Mouse (Mus musculus) hindbrain, embryonic 13.5 days (tissue): ENCODE measurements around the gene Dock1. TPM values are rescaled to one million over a fixed set of nuclear protein-coding genes. Genes with fewer than 3 reads are reported as not detected.
A peak's percentile ranks its signal among the peaks of the same experiment; 100 is the strongest.

ENCODE experiments used
- ATAC-seq: fragments of 200-750 bp; cut with Nextera tagmentation; 2 replicates; pipeline ENCODE4 v1.8.0; 2017; ENCODE audit warnings: moderate TSS enrichment; ENCODE audit not compliant: low FRiP score
- H3K27ac ChIP-seq: fragments of 300-500 bp; sonication (generic); 2 replicates; pipeline ENCODE4 v1.5.1; 2015; ENCODE audit warnings: inconsistent platforms, mild to moderate bottlenecking, moderate library complexity
- H3K27me3 ChIP-seq: fragments of 300-500 bp; sonication (generic); 2 replicates; pipeline ENCODE4 v1.6.1; 2015; ENCODE audit warnings: mild to moderate bottlenecking, inconsistent platforms
- H3K36me3 ChIP-seq: fragments of 300-500 bp; sonication (generic); 2 replicates; pipeline ENCODE4 v1.6.1; 2015; ENCODE audit warnings: mild to moderate bottlenecking, inconsistent platforms
- H3K4me1 ChIP-seq: fragments of 300-500 bp; sonication (generic); replicated peaks from 2 replicates; pipeline ENCODE4 v1.6.1; 2015; ENCODE audit warnings: inconsistent platforms
- H3K4me2 ChIP-seq: fragments of 300-500 bp; sonication (generic); 2 replicates; pipeline ENCODE4 v1.6.1; 2015; ENCODE audit warnings: inconsistent platforms, mild to moderate bottlenecking, moderate library complexity
- H3K4me3 ChIP-seq: fragments of 300-500 bp; sonication (generic); 2 replicates; pipeline ENCODE4 v1.5.1; 2015; ENCODE audit warnings: mild to moderate bottlenecking, inconsistent platforms
- H3K9ac ChIP-seq: fragments of 300-500 bp; sonication (generic); 2 replicates; pipeline ENCODE4 v1.6.1; 2015; ENCODE audit warnings: mild to moderate bottlenecking, inconsistent platforms
- H3K9me3 ChIP-seq: fragments of 300-500 bp; sonication (generic); 2 replicates; pipeline ENCODE4 v1.6.1; 2016; ENCODE audit warnings: inconsistent platforms
- WGBS: fragments of 180-500 bp; shearing (Covaris S2); methylation state at CpG from one replicate; pipeline ENCODE4 v1.1.7; 2015; 5-methylcytosine and 5-hydroxymethylcytosine counted together
- polyA plus RNA-seq: library from polyadenylated mRNA; unstranded; fragments of >200 nt; fragmentation: Nextera tagmentation; extraction: Ambion mirVana; gene quantifications from 2 replicates; pipeline ENCODE4 v1.2.1, GENCODE M21; 2015

The Dock1 gene
- polyA plus RNA-seq, 1 experiment from 2014 or later, result 9.4 TPM

DNA sequence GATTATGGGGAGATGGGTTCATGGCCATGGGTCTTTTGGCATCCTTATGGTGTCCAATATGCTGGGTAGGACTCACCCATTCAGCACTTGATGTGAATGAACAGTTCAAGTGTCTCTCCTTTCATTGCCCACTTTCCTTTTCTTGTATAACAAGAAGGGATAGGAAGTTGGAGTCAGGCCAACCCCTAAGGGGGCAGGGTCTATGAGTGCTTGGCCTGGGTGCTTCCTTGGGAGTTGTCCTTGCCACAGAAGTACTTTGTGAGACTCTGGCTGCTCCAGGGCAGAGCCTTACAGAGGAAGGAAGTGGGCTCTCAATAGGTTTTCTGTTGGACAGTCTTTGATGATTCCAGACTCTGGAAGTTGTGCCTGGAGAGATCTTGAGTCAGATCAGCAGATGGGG, 58.9 kb downstream of the Dock1 start:
- Histone ChIP-seq H3K27ac (no peak overlapping the region), H3K4me2 (no peak overlapping the region), H3K9ac (no peak overlapping the region), H3K4me3 (no peak overlapping the region), H3K4me1 (peaks cover 20% of the 10 kb centered on the region), H3K9me3 (no peaks in the 10 kb centered on the region), H3K27me3 (no peaks in the 10 kb centered on the region), H3K36me3 (no peaks in the 10 kb centered on the region)
- no peak for ATAC-seq

DNA sequence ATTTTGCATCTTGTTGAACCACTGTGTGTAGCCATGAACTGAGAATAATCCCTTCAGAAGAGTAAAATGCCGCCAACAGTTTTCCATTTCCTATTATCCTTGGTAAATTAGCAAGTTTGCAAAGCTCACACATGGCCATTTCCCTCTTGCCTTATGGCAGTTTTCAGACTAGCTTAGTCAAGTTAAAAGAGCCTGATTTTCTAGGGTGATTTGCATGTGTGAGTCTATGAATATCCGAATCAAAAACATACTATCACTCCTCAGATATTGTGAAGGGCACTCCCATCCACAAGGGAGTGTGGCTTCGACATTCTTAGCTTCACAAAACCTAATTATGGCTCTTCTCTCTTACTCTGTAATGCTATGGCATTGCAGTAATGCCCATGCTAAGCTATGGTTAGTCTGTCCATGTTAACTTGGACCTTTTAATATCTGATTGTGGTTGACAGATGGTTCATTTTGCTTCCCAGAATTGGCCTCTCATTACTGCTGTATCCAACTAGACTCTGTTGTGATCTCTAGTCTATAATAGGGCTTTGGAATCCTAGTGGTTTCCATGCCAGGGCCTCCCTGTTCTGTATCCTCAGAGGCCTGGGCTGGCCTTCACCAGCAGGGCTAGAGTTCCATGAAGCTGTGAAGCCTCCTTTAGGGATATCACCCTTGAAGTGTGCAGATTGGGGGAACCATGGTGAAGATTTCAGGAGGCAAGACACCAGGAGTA, 60.1 kb downstream of the Dock1 start:
- no peak for ATAC-seq
- no peak overlapping the region for H3K4me2 ChIP-seq
- no peak overlapping the region for H3K9ac ChIP-seq
- no peaks in the 10 kb centered on the region for H3K9me3 ChIP-seq
- H3K36me3 ChIP-seq, result no peaks in the 10 kb centered on the region
- no peak overlapping the region for H3K4me3 ChIP-seq
- H3K4me1 ChIP-seq, result peaks cover 11% of the 10 kb centered on the region
- 90% methylated on average over 3 of the region's 3 CpGs for WGBS
- H3K27me3 ChIP-seq, result no peaks in the 10 kb centered on the region
- H3K27ac ChIP-seq, result no peak overlapping the region

DNA sequence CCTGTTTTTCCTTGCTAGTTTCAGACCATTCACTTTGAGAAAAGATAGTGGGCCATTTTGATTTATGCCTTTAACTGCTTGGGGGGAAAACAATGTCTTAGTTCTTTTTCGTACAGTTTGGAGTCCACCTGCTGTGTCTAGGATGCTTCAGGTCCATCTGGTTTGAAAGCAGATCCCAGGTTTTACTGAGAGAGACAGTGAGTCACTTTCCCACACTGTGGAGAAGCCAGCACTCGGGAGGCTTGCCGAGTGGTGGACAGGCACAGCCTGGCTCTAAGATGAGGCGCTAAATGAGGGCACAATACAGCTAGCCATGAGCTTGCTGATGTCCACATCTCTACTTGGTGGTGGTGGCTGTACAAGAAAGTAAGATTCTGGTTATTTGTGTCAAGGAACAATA, 76.6 kb downstream of the Dock1 start:
- no peaks in the 10 kb centered on the region for H3K4me1 ChIP-seq
- no peak overlapping the region for H3K4me3 ChIP-seq
- H3K27me3 ChIP-seq, result no peaks in the 10 kb centered on the region
- no peak overlapping the region for H3K27ac ChIP-seq
- no peaks in the 10 kb centered on the region for H3K9me3 ChIP-seq
- 97% methylated on average over 4 of the region's 4 CpGs for WGBS
- peaks cover 10% of the 10 kb centered on the region for H3K36me3 ChIP-seq
- H3K4me2 ChIP-seq, result no peak overlapping the region
- no peak for ATAC-seq
- no peak overlapping the region for H3K9ac ChIP-seq

DNA sequence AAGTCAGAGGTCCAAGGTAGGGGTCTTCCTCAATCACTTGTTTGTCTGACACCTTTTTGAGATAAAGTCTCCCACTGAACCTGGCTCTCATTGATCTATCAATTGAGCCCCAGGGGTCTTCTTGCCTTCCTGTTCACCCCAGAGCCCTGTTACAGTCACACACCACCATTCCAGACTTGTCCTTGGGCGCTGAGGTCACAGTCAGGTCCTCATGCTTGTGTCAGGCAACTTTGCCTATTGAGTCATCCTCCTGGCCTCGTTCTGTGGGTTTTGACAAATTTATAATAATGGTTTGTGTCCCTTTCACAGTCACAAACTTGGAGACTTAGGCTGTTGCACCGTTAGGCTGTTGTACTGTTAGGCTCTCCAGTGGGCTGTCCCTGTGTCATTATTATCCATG, 77.9 kb downstream of the Dock1 start:
- peaks cover 10% of the 10 kb centered on the region for H3K36me3 ChIP-seq
- peaks cover 4% of the 10 kb centered on the region; the same call in 1 of the 2 replicates for H3K4me1 ChIP-seq
- no peak overlapping the region for H3K4me3 ChIP-seq
- H3K9me3 ChIP-seq, result no peaks in the 10 kb centered on the region
- no peak overlapping the region for H3K4me2 ChIP-seq
- no peak overlapping the region for H3K9ac ChIP-seq
- no peak for ATAC-seq
- 95% methylated on average over 3 of the region's 3 CpGs for WGBS
- no peaks in the 10 kb centered on the region for H3K27me3 ChIP-seq
- H3K27ac ChIP-seq, result no peak overlapping the region

DNA sequence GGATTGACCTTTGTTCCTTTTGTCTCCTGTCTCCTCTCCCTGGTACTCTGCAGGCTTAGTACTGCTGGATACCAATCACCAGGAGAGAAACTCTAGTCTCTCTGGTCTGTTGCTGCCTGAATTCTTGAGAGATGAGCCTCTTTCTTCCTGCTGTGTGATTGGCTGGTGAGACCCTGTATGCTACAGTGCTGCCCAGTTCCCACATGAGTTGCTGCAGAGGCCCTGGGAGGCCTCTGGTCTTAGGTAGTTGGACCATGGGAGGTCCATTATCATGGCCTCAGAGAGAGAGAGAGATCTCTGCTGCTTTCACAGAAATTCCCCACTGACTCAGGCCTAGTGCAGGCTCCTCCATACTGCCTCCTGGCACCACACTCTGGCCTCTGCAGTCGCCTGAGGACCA, 79.2 kb downstream of the Dock1 start:
- 96% methylated on average over 1 of the region's 1 CpGs for WGBS
- no peak overlapping the region for H3K4me2 ChIP-seq

DNA sequence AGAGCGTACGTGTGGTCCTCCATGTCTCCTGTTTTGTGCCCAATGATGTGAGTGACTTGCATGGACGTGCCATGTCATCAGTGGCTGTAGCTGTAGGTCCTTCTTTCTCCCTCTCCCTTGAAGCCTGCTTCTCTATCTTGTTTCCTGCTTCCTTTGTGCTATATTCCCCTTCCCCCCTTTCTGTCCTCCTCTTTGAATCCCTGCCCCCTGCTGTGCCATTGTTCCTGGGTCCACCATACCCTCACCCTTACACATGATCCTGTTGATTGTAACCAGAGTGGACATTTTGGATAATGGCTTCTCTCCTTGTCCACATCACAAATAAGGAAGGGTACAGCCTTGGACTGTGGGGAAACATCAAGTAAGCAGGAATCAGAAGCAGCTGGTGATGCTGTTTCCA, 81.0 kb downstream of the Dock1 start:
- no peak for ATAC-seq
- Histone ChIP-seq H3K9ac (no peak overlapping the region), H3K4me2 (no peak overlapping the region), H3K36me3 (peaks cover 13% of the 10 kb centered on the region), H3K4me3 (no peak overlapping the region), H3K4me1 (peaks cover 4% of the 10 kb centered on the region; the same call in 1 of the 2 replicates), H3K27ac (no peak overlapping the region), H3K9me3 (no peaks in the 10 kb centered on the region), H3K27me3 (no peaks in the 10 kb centered on the region)
- WGBS, result 82% methylated on average over 3 of the region's 3 CpGs

More for the DNA sequence above, 79.2 kb downstream of the Dock1 start:
- H3K9me3 ChIP-seq, result no peaks in the 10 kb centered on the region
- no peak overlapping the region for H3K9ac ChIP-seq
- no peaks in the 10 kb centered on the region for H3K27me3 ChIP-seq
- ATAC-seq, result no peak
- no peak overlapping the region for H3K27ac ChIP-seq
- peaks cover 10% of the 10 kb centered on the region for H3K36me3 ChIP-seq
- H3K4me1 ChIP-seq, result peaks cover 4% of the 10 kb centered on the region; the same call in 1 of the 2 replicates
- H3K4me3 ChIP-seq, result no peak overlapping the region

DNA sequence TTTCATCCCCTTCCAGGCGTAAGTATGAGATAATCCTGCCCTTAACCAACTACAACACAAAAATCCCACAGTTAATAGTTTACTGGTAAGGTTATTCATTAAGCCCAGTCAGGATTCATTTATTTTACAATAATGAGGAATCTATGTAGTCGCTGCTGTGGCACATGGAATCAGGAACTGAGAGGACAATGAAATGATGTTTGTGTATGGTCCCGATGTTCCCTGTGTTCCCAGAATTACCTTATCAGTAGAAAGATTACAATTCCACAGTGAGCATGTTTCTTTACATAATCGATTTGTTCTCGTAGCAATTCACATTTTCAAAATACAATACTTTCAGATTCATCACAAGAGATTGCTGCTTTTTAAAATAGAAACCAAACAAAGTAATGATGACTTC, 83.0 kb downstream of the Dock1 start:
- peaks cover 4% of the 10 kb centered on the region; the same call in 1 of the 2 replicates for H3K4me1 ChIP-seq

DNA sequence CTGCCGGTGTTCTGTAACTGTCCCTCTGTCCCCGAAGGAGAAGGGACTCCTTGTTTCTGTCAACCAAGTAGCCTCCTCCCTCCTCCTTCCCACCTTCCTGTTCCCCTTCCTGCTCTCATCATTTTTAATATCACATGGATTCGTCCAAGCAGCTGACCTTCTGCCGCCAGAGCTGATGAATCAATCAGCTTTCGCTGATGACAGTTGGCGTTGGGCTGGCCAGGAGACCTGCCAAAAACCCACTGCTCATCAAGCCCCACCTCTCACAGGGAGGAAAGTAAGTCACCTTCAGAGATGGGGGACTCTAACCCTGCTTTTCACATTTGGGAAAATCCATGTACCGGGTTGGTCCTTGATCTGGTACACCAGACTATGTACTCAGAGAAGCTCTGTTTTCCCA, 87.2 kb downstream of the Dock1 start:
- ATAC-seq, result no peak
- H3K4me2 ChIP-seq, result no peak overlapping the region
- H3K36me3 ChIP-seq, result 0 out of 2 replicates have a peak, but pooled peaks cover 3% of the 10 kb centered on the region
- peaks cover 4% of the 10 kb centered on the region; the same call in 1 of the 2 replicates for H3K4me1 ChIP-seq
- no peaks in the 10 kb centered on the region for H3K9me3 ChIP-seq
- no peak overlapping the region for H3K27ac ChIP-seq
- no peak overlapping the region for H3K4me3 ChIP-seq
- no peak overlapping the region for H3K9ac ChIP-seq
- WGBS, result 92% methylated on average over 7 of the region's 7 CpGs
- no peaks in the 10 kb centered on the region for H3K27me3 ChIP-seq

More for the DNA sequence above, 83.0 kb downstream of the Dock1 start:
- Histone ChIP-seq H3K27ac (no peak overlapping the region), H3K9me3 (no peaks in the 10 kb centered on the region), H3K9ac (no peak overlapping the region), H3K4me3 (no peak overlapping the region), H3K27me3 (no peaks in the 10 kb centered on the region), H3K4me2 (no peak overlapping the region), H3K36me3 (0 out of 2 replicates have a peak, but pooled peaks cover 3% of the 10 kb centered on the region)
- 49% methylated on average over 5 of the region's 5 CpGs for whole genome bisulfite sequencing
- ATAC-seq, result no peak

DNA sequence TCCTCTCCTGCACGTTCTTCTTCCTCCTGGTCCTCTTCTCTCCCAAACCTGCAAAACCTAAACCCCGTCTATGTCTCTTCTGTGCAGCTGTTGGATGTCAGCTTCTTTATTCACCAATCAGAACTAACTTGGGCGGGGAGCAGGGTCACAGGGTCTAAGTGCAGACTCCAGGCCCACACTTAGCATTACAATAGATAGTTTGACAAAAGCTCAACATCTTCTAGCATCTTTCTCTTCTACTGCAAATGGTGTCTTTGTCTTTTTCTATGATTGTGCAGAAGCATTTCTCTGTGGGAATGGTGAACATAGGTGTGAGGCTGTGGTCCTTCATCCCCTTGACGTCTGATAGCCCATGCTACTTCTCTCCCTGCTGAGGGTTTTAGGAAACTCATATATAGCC, 91.3 kb downstream of the Dock1 start:
- WGBS, result 33% methylated on average over 4 of the region's 4 CpGs
- no peaks in the 10 kb centered on the region; the same call in 1 of the 2 replicates for H3K36me3 ChIP-seq
- no peak overlapping the region for H3K9ac ChIP-seq
- H3K9me3 ChIP-seq, result no peaks in the 10 kb centered on the region
- no peak overlapping the region for H3K27ac ChIP-seq
- no peaks in the 10 kb centered on the region for H3K4me1 ChIP-seq
- H3K4me3 ChIP-seq, result no peak overlapping the region
- no peak for ATAC-seq
- no peaks in the 10 kb centered on the region for H3K27me3 ChIP-seq
- no peak overlapping the region for H3K4me2 ChIP-seq

DNA sequence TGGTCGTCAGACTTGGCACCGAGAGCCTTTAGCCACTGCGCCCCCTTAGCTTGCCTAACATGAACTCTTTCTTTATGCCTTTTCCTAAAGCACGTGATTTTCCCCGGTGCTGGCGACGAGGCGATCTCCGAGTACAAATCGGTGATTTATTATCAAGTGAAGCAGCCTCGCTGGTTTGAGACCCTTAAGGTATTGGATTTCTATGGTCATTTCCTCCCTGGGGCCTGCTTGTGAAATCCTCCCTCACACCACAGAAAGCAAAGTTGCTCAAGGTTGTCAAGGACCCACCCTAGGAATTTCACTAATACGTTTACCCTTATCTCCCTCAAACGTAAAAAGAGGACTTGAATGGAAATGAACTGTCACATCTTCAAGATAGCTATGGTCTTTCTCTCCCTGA, 94.7 kb downstream of the Dock1 start:
- no peak for ATAC-seq
- Histone ChIP-seq H3K9ac (no peak overlapping the region), H3K27ac (no peak overlapping the region), H3K4me2 (no peak overlapping the region), H3K4me3 (no peak overlapping the region), H3K9me3 (no peaks in the 10 kb centered on the region), H3K27me3 (no peaks in the 10 kb centered on the region), H3K36me3 (no peaks in the 10 kb centered on the region; the same call in 1 of the 2 replicates), H3K4me1 (no peaks in the 10 kb centered on the region)
- WGBS, result 81% methylated on average over 13 of the region's 13 CpGs

DNA sequence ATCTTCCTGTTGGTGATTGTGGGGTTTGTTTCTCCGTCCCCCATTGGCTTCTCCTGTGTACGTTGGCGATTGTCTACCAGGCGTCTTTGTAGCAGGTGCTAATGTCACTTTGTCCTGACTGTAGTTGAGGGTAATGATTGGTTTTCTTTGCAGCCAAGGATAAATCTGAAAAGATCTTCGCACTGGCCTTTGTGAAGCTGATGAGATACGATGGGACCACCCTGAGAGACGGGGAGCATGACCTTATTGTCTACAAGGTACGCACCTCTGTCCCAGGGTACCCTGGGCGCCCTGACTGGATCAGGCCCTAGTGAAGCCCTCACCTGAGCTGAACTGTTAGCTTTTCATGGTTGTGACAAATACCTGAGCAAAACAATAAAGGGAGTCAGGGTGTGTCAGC, 100.9 kb downstream of the Dock1 start:
- WGBS, result 93% methylated on average over 9 of the region's 9 CpGs
- Histone ChIP-seq H3K9ac (no peak overlapping the region), H3K27ac (no peak overlapping the region), H3K4me2 (no peak overlapping the region), H3K4me3 (no peak overlapping the region), H3K27me3 (no peaks in the 10 kb centered on the region), H3K4me1 (peaks cover 33% of the 10 kb centered on the region), H3K9me3 (no peaks in the 10 kb centered on the region), H3K36me3 (no peaks in the 10 kb centered on the region)
- ATAC-seq, result no peak

DNA sequence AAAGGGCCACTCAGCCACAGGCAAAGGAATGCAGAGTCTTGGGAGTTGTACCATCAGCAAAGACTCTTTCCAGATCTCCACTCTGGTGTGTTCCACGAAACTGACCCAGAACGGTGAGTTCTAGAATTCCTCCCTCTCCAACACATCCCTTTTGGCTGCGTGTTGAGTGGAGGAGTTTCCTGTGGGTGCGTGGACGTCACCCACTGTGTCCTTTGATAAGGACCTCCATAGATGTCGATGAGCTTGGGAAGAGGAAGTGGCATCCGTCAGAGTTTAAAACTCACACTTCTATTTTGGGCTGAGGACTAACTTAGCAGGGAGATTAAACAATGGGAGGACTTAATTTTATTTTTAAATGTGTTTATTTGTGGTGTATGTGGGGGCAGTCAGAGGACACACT, 101.9 kb downstream of the Dock1 start:
- 94% methylated on average over 7 of the region's 7 CpGs for WGBS
- Histone ChIP-seq H3K4me2 (no peak overlapping the region), H3K27me3 (no peaks in the 10 kb centered on the region), H3K36me3 (no peaks in the 10 kb centered on the region), H3K4me1 (peaks cover 34% of the 10 kb centered on the region), H3K9ac (no peak overlapping the region), H3K27ac (no peak overlapping the region), H3K9me3 (no peaks in the 10 kb centered on the region), H3K4me3 (no peak overlapping the region)
- no peak for ATAC-seq

DNA sequence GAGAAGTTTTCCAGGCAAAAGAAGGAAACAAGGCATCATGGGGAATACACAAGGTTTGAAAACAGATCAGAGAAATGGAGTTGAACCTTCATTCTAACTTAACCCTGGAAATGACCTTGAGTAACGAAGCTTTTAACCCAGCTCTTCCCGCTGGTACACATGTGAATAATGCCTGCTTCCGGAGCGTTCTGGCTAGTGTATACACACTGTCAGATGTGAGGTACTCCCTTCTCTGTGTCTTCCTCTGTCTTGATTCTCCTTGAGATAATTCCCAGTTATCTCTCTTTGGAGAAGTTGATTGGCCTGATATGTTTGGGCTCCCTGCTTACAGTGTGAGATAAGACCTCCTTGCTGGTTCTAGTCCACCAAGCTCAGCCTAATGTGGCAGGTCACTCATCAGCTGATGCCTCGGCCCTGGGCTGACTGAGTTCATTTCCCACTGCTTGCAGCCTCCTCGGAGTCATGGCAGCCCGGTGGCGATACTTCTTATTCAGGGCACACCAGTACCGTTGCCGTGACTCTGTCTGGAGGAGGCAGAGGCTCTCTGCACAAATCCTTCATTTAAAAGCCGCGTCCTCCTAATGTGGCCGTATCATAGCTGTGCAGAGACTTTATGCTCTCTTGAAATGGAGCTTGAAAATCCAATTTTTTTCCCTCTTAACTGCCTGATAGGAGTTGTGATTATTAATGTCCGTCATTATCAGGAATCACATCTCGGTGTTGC, 102.6 kb downstream of the Dock1 start:
- H3K27ac ChIP-seq, result peak overlapping the region; percentile 44; the same call in 1 of the 2 replicates
- no peak overlapping the region for H3K4me2 ChIP-seq
- H3K36me3 ChIP-seq, result no peaks in the 10 kb centered on the region
- WGBS, result 75% methylated on average over 15 of the region's 15 CpGs
- no peaks in the 10 kb centered on the region for H3K27me3 ChIP-seq
- ATAC-seq, result no peak
- no peak overlapping the region for H3K9ac ChIP-seq
- no peak overlapping the region for H3K4me3 ChIP-seq
- no peaks in the 10 kb centered on the region for H3K9me3 ChIP-seq
- peaks cover 34% of the 10 kb centered on the region for H3K4me1 ChIP-seq
